Mouse (Mus musculus) hindbrain, embryonic 15.5 days (tissue): Measurements from ENCODE around the gene Gm11985. TPM values are rescaled to one million over a fixed set of nuclear protein-coding genes. Genes with fewer than 3 reads are reported as not detected.

Experiments used
- ATAC-seq: fragments of 200-750 bp; cut with Nextera tagmentation; 2 replicates; pipeline ENCODE4 v1.8.0; 2017; ENCODE audit warnings: low read depth, moderate number of reproducible peaks, moderate TSS enrichment; ENCODE audit not compliant: low FRiP score
- H3K27ac ChIP-seq: fragments of 300-500 bp; sonication (generic); replicated peaks from 2 replicates; pipeline ENCODE4 v1.5.1; 2015; ENCODE audit warnings: mild to moderate bottlenecking, inconsistent platforms
- H3K27me3 ChIP-seq: fragments of 300-500 bp; sonication (generic); 2 replicates; pipeline ENCODE4 v1.6.1; 2015; ENCODE audit warnings: control low read depth, inconsistent platforms
- H3K36me3 ChIP-seq: fragments of 300-500 bp; sonication (generic); 2 replicates; pipeline ENCODE4 v1.6.1; 2015; ENCODE audit warnings: control low read depth, inconsistent platforms
- H3K4me1 ChIP-seq: fragments of 300-500 bp; sonication (generic); replicated peaks from 2 replicates; pipeline ENCODE4 v1.6.1; 2015; ENCODE audit warnings: control low read depth, inconsistent platforms
- H3K4me2 ChIP-seq: fragments of 300-500 bp; sonication (generic); 2 replicates; pipeline ENCODE4 v1.6.1; 2015; ENCODE audit warnings: moderate library complexity, mild to moderate bottlenecking, inconsistent platforms
- H3K4me3 ChIP-seq: fragments of 300-500 bp; sonication (generic); 2 replicates; pipeline ENCODE4 v1.5.1; 2015; ENCODE audit warnings: mild to moderate bottlenecking, inconsistent platforms
- H3K9ac ChIP-seq: fragments of 300-500 bp; sonication (generic); 2 replicates; pipeline ENCODE4 v1.6.1; 2015; ENCODE audit warnings: inconsistent platforms
- H3K9me3 ChIP-seq: fragments of 300-500 bp; sonication (generic); 2 replicates; pipeline ENCODE4 v1.6.1; 2016; ENCODE audit warnings: control low read depth, inconsistent platforms
- WGBS: fragments of 180-500 bp; shearing (Covaris S2); methylation state at CpG from one replicate; pipeline ENCODE4 v1.1.7; 2015; 5-methylcytosine and 5-hydroxymethylcytosine counted together
- polyA plus RNA-seq: library from polyadenylated mRNA; unstranded; fragments of >200 nt; fragmentation: Nextera tagmentation; extraction: Ambion mirVana; gene quantifications from 2 replicates; pipeline ENCODE4 v1.2.1, GENCODE M21; 2015

Gm11985 gene
- polyA plus RNA-seq, 1 experiment from 2014 or later = 0.16 TPM

- no peak overlapping the region for H3K4me3 ChIP-seq
- H3K4me1 ChIP-seq = no peaks in the 10 kb centered on the region; the same call in 1 of the 2 replicates
- WGBS = 91% methylated on average over 7 of the region's 7 CpGs
- no peak for ATAC-seq
- H3K27ac ChIP-seq = no peak overlapping the region
- H3K4me2 ChIP-seq = no peak overlapping the region
- no peaks in the 10 kb centered on the region for H3K9me3 ChIP-seq
- no peak overlapping the region for H3K9ac ChIP-seq
- no peaks in the 10 kb centered on the region for H3K27me3 ChIP-seq
- H3K36me3 ChIP-seq = peaks cover 10% of the 10 kb centered on the region
Observed at GRCm38 (mm10) chr11:7147945-7148344, 40.4 kb downstream of the Gm11985 start.

- Histone ChIP-seq H3K4me1 (no peaks in the 10 kb centered on the region; the same call in 1 of the 2 replicates), H3K9ac (no peak overlapping the region), H3K27me3 (no peaks in the 10 kb centered on the region), H3K4me2 (no peak overlapping the region), H3K4me3 (no peak overlapping the region), H3K27ac (no peak overlapping the region), H3K36me3 (peaks cover 7% of the 10 kb centered on the region), H3K9me3 (no peaks in the 10 kb centered on the region)
- no peak for ATAC-seq
- 86% methylated on average over 8 of the region's 8 CpGs for WGBS
Observed at GRCm38 (mm10) chr11:7147536-7147935, 40.8 kb downstream of the Gm11985 start.

- Histone ChIP-seq H3K27me3 (no peaks in the 10 kb centered on the region), H3K4me2 (no peak overlapping the region), H3K4me1 (no peaks in the 10 kb centered on the region; the same call in 1 of the 2 replicates), H3K9ac (no peak overlapping the region), H3K27ac (no peak overlapping the region), H3K9me3 (no peaks in the 10 kb centered on the region), H3K36me3 (peaks cover 8% of the 10 kb centered on the region), H3K4me3 (no peak overlapping the region)
- ATAC-seq = no peak
- WGBS = 88% methylated on average over 4 of the region's 4 CpGs
Observed at GRCm38 (mm10) chr11:7145221-7145620, 43.1 kb downstream of the Gm11985 start.

GRCm38 (mm10) chr11:7144369-7144768, 44.0 kb downstream of the Gm11985 start:
- no peaks in the 10 kb centered on the region for H3K9me3 ChIP-seq
- WGBS = 88% methylated on average over 11 of the region's 11 CpGs
- H3K4me3 ChIP-seq = no peak overlapping the region
- ATAC-seq = no peak
- H3K36me3 ChIP-seq = peaks cover 11% of the 10 kb centered on the region
- no peaks in the 10 kb centered on the region for H3K27me3 ChIP-seq
- H3K27ac ChIP-seq = no peak overlapping the region
- H3K4me1 ChIP-seq = no peaks in the 10 kb centered on the region
- no peak overlapping the region for H3K9ac ChIP-seq
- H3K4me2 ChIP-seq = no peak overlapping the region

GRCm38 (mm10) chr11:7142725-7143124, 45.6 kb downstream of the Gm11985 start:
- WGBS = 47% methylated on average over 3 of the region's 3 CpGs
- Histone ChIP-seq H3K4me3 (no peak overlapping the region), H3K36me3 (peaks cover 11% of the 10 kb centered on the region), H3K9me3 (no peaks in the 10 kb centered on the region), H3K27ac (no peak overlapping the region), H3K4me1 (no peaks in the 10 kb centered on the region), H3K27me3 (no peaks in the 10 kb centered on the region), H3K4me2 (no peak overlapping the region), H3K9ac (no peak overlapping the region)
- ATAC-seq = no peak

- H3K9me3 ChIP-seq = no peaks in the 10 kb centered on the region
- H3K36me3 ChIP-seq = peaks cover 11% of the 10 kb centered on the region
- WGBS = 95% methylated on average over 3 of the region's 3 CpGs
- no peak overlapping the region for H3K9ac ChIP-seq
- no peak overlapping the region for H3K4me2 ChIP-seq
- no peak for ATAC-seq
- H3K27ac ChIP-seq = no peak overlapping the region
- no peaks in the 10 kb centered on the region for H3K4me1 ChIP-seq
- H3K27me3 ChIP-seq = no peaks in the 10 kb centered on the region
- no peak overlapping the region for H3K4me3 ChIP-seq
Observed at GRCm38 (mm10) chr11:7140449-7140848, 47.9 kb downstream of the Gm11985 start.

GRCm38 (mm10) chr11:7138370-7138769, 50.0 kb downstream of the Gm11985 start:
- H3K4me3 ChIP-seq = no peak overlapping the region
- no peak overlapping the region for H3K27ac ChIP-seq
- no peaks in the 10 kb centered on the region for H3K9me3 ChIP-seq
- ATAC-seq = no peak
- H3K36me3 ChIP-seq = peaks cover 5% of the 10 kb centered on the region
- 90% methylated on average over 8 of the region's 8 CpGs for WGBS
- H3K9ac ChIP-seq = no peak overlapping the region
- H3K4me1 ChIP-seq = no peaks in the 10 kb centered on the region
- no peaks in the 10 kb centered on the region for H3K27me3 ChIP-seq
- H3K4me2 ChIP-seq = no peak overlapping the region

GRCm38 (mm10) chr11:7136246-7136855, 52.0 kb downstream of the Gm11985 start:
- no peaks in the 10 kb centered on the region for H3K27me3 ChIP-seq
- 94% methylated on average over 5 of the region's 5 CpGs for WGBS

GRCm38 (mm10) chr11:7135763-7136162, 52.6 kb downstream of the Gm11985 start:
- no peak overlapping the region for H3K27ac ChIP-seq

More at GRCm38 (mm10) chr11:7136246-7136855, 52.0 kb downstream of the Gm11985 start:
- Histone ChIP-seq H3K9ac (no peak overlapping the region), H3K4me1 (no peaks in the 10 kb centered on the region), H3K4me3 (no peak overlapping the region), H3K4me2 (no peak overlapping the region), H3K9me3 (no peaks in the 10 kb centered on the region), H3K36me3 (peaks cover 7% of the 10 kb centered on the region), H3K27ac (no peak overlapping the region)
- no peak for ATAC-seq

GRCm38 (mm10) chr11:7135301-7135700, 53.1 kb downstream of the Gm11985 start:
- no peaks in the 10 kb centered on the region for H3K4me1 ChIP-seq
- no peaks in the 10 kb centered on the region for H3K9me3 ChIP-seq
- H3K4me3 ChIP-seq = no peak overlapping the region
- WGBS = 70% methylated on average over 6 of the region's 6 CpGs
- H3K9ac ChIP-seq = no peak overlapping the region
- H3K4me2 ChIP-seq = no peak overlapping the region
- ATAC-seq = no peak
- no peak overlapping the region for H3K27ac ChIP-seq
- H3K27me3 ChIP-seq = no peaks in the 10 kb centered on the region
- H3K36me3 ChIP-seq = peaks cover 10% of the 10 kb centered on the region

More at GRCm38 (mm10) chr11:7135763-7136162, 52.6 kb downstream of the Gm11985 start:
- Histone ChIP-seq H3K9me3 (no peaks in the 10 kb centered on the region), H3K4me1 (no peaks in the 10 kb centered on the region), H3K36me3 (peaks cover 11% of the 10 kb centered on the region), H3K4me3 (no peak overlapping the region), H3K4me2 (no peak overlapping the region), H3K27me3 (no peaks in the 10 kb centered on the region), H3K9ac (no peak overlapping the region)
- no peak for ATAC-seq
- WGBS = 75% methylated on average over 9 of the region's 9 CpGs

- ATAC-seq = no peak
- no peaks in the 10 kb centered on the region for H3K9me3 ChIP-seq
- H3K4me3 ChIP-seq = no peak overlapping the region
- H3K4me2 ChIP-seq = no peak overlapping the region
- no peaks in the 10 kb centered on the region for H3K27me3 ChIP-seq
- no peak overlapping the region for H3K27ac ChIP-seq
- peaks cover 6% of the 10 kb centered on the region; the same call in 1 of the 2 replicates for H3K36me3 ChIP-seq
- no peak overlapping the region for H3K9ac ChIP-seq
- no peaks in the 10 kb centered on the region for H3K4me1 ChIP-seq
- 71% methylated on average over 5 of the region's 5 CpGs for WGBS
Observed at GRCm38 (mm10) chr11:7134319-7134718, 54.0 kb downstream of the Gm11985 start.

GRCm38 (mm10) chr11:7133736-7134135, 54.6 kb downstream of the Gm11985 start:
- H3K9ac ChIP-seq = no peak overlapping the region
- 92% methylated on average over 5 of the region's 5 CpGs for WGBS

More at GRCm38 (mm10) chr11:7133736-7134135, 54.6 kb downstream of the Gm11985 start:
- H3K27me3 ChIP-seq = no peaks in the 10 kb centered on the region
- H3K27ac ChIP-seq = no peak overlapping the region
- no peaks in the 10 kb centered on the region for H3K9me3 ChIP-seq
- H3K36me3 ChIP-seq = peaks cover 6% of the 10 kb centered on the region; the same call in 1 of the 2 replicates
- H3K4me2 ChIP-seq = no peak overlapping the region
- H3K4me1 ChIP-seq = no peaks in the 10 kb centered on the region
- no peak for ATAC-seq
- no peak overlapping the region for H3K4me3 ChIP-seq
